9 mouse cellular contexts compared by ENCODE assay signal in genomic region chr8:22399285-22399880, GRCm38 (mm10). TPM values are rescaled to one million over a fixed set of nuclear protein-coding genes. Genes with fewer than 3 reads are reported as not detected.
DNase-seq lines count a peak whose midpoint lies in the region; ATAC-seq lines count a peak whose summit lies in the region.
"Had no signal": no experiment of that assay in that cellular context is flagged by ENCODE, and none has a peak within 500 bp of the region (broad histone marks: within the 10 kb centered on the region; RNA-seq: fewer than 3 reads in every experiment).

No protein-coding gene starts in this region.

- H3K4me1 ChIP-seq in brown adipose tissue, adult 24 weeks (ENCODE audit: control insufficient read depth, insufficient read depth, insufficient read length, low read length) = 0 out of 2 replicates have a peak, but pooled peaks cover 2% of the 10 kb centered on the region
- 0 out of 2 replicates have a peak, but pooled peaks cover 5% of the 10 kb centered on the region for H3K4me1 ChIP-seq in hindbrain, embryonic 14.5 days (replicated peaks; ENCODE audit: control insufficient read depth, insufficient read depth, low read length)
- H3K4me1 ChIP-seq in midbrain, embryonic 15.5 days = peaks cover 13% of the 10 kb centered on the region

- H3K4me2 ChIP-seq in hindbrain, embryonic 14.5 days (replicated peaks) = peak overlapping the region; percentile 88
- H3K4me2 ChIP-seq in midbrain, embryonic 15.5 days = peak overlapping the region; percentile 75

- ATAC-seq in hindbrain, embryonic 14.5 days (ENCODE audit: low FRiP score) = no peak
- no peak for ATAC-seq in midbrain, embryonic 15.5 days (replicated peaks)

- H3K27me3 ChIP-seq in hindbrain, embryonic 14.5 days (ENCODE audit: control insufficient read depth, insufficient read depth, low read length) = no peaks in the 10 kb centered on the region
- 0 out of 2 replicates have a peak, but pooled peaks cover 3% of the 10 kb centered on the region for H3K27me3 ChIP-seq in midbrain, embryonic 15.5 days (replicated peaks)

- intact Hi-C loops in left cerebral cortex, postnatal 10 days (cut with DNase I) = loop anchor here (5.0 kb wide), 1 partner anchor 207 kb away; the partner anchor contains the start of gene Vps36

- peak; percentile 43 for DNase-seq in kidney, adult 9 months
- no peak for DNase-seq in kidney, postnatal 4 days
- DNase-seq in hindbrain, embryonic 14.5 days (ENCODE audit: low spot score) = no peak
- no peak for DNase-seq in left cerebral cortex, postnatal 10 days (ENCODE audit: extremely low spot score in 1 of 2, low spot score in 2 of 2)
- no peak for DNase-seq in thymus, postnatal 4 days
- DNase-seq in layer of hippocampus, adult 9-11 months = no peak
- DNase-seq: right cerebral cortex, postnatal 25 days had no signal

- H3K27ac ChIP-seq in brown adipose tissue, adult 24 weeks (replicated peaks; ENCODE audit: low read depth, low read length) = peak overlapping the region; percentile 93
- no peak overlapping the region for H3K27ac ChIP-seq in hindbrain, embryonic 14.5 days
- H3K27ac ChIP-seq in midbrain, embryonic 15.5 days = peak overlapping the region; percentile 88

- peak overlapping the region; percentile 69; the same call in 1 of the 2 replicates for H3K4me3 ChIP-seq in brown adipose tissue, adult 24 weeks (ENCODE audit: insufficient read depth, low read depth, low read length)
- H3K4me3 ChIP-seq in hindbrain, embryonic 14.5 days (replicated peaks; ENCODE audit: low read length) = peak overlapping the region; percentile 85
- peak overlapping the region; percentile 76 for H3K4me3 ChIP-seq in midbrain, embryonic 15.5 days

- WGBS in hindbrain, embryonic 14.5 days = 88% methylated on average over 8 of the region's 8 CpGs
- 85% methylated on average over 8 of the region's 8 CpGs for WGBS in midbrain, embryonic 15.5 days

- no peaks in the 10 kb centered on the region for H3K9me3 ChIP-seq in hindbrain, embryonic 14.5 days (ENCODE audit: control insufficient read depth, low read length)
- no peaks in the 10 kb centered on the region for H3K9me3 ChIP-seq in midbrain, embryonic 15.5 days

- H3K9ac ChIP-seq in hindbrain, embryonic 14.5 days = 0 out of 2 replicates have a peak overlapping the region, but pooled peaks have one; percentile 78
- H3K9ac ChIP-seq in midbrain, embryonic 15.5 days = peak overlapping the region; percentile 63

- no peaks in the 10 kb centered on the region for H3K36me3 ChIP-seq in hindbrain, embryonic 14.5 days (replicated peaks; ENCODE audit: control insufficient read depth, insufficient read depth)
- H3K36me3 ChIP-seq in midbrain, embryonic 15.5 days (replicated peaks) = no peaks in the 10 kb centered on the region

RNA-seq across cellular contexts. Expression of gene Slc25a15, which starts 1.0 kb away (rescaled TPM):
- 8.8 and 9.4 TPM in 2 replicates for polyA plus RNA-seq in brown adipose tissue, adult 24 weeks (2012; ENCODE audit: insufficient read depth, insufficient read length, missing spikeins)
- 8.1 and 9.2 TPM in 2 replicates for polyA plus RNA-seq in hindbrain, embryonic 14.5 days (2014; fragmentation: Nextera tagmentation; extraction: Ambion mirVana)
- polyA plus RNA-seq in midbrain, embryonic 15.5 days (2015; fragmentation: Nextera tagmentation; extraction: Ambion mirVana) = 7.1 and 7.3 TPM in 2 replicates
- 10 to 100 TPM in 1 of 2 experiments, 1 to 10 TPM in 1; 9.0 to 10.1 TPM for total RNA-seq in left cerebral cortex, postnatal 10 days (2021)

RNA-seq across cellular contexts. Expression of gene Mrps31, which starts 11.8 kb away (rescaled TPM):
- 85.5 and 102 TPM in 2 replicates for polyA plus RNA-seq in brown adipose tissue, adult 24 weeks (2012; ENCODE audit: insufficient read depth, insufficient read length, missing spikeins)
- 33.7 and 36.5 TPM in 2 replicates for polyA plus RNA-seq in hindbrain, embryonic 14.5 days (2014; fragmentation: Nextera tagmentation; extraction: Ambion mirVana)
- 31.6 TPM in 2 replicates for polyA plus RNA-seq in midbrain, embryonic 15.5 days (2015; fragmentation: Nextera tagmentation; extraction: Ambion mirVana)
- 10 to 100 TPM; 23.5 to 24.1 TPM for total RNA-seq in left cerebral cortex, postnatal 10 days (2021)
